Mouse (Mus musculus) WW6 (cell line): ENCODE results near the gene Rap1b.
A peak's percentile ranks its signal among the peaks of the same experiment; 100 is the strongest.
"Not testable (repeated sequence)": the region's sequence is repeated elsewhere in the genome, so short reads cannot be mapped to it uniquely, and the experiment has no call there.

Source experiments
- DNase-seq: peaks from one replicate; pipeline ENCODE4 v3.0.0-alpha.2; 2013; ENCODE audit warnings: low read depth, low spot score

Rap1b gene

GRCm38 (mm10) chr10:117845597-117846259, at the start of gene Rap1b:
TSS of gene Rap1b (minus strand) at chr10:117846035.
- DNase-seq = peak; percentile 58

GRCm38 (mm10) chr10:117895186-117895585, 49.4 kb upstream of the Rap1b start:
- DNase-seq = no peak

DNA sequence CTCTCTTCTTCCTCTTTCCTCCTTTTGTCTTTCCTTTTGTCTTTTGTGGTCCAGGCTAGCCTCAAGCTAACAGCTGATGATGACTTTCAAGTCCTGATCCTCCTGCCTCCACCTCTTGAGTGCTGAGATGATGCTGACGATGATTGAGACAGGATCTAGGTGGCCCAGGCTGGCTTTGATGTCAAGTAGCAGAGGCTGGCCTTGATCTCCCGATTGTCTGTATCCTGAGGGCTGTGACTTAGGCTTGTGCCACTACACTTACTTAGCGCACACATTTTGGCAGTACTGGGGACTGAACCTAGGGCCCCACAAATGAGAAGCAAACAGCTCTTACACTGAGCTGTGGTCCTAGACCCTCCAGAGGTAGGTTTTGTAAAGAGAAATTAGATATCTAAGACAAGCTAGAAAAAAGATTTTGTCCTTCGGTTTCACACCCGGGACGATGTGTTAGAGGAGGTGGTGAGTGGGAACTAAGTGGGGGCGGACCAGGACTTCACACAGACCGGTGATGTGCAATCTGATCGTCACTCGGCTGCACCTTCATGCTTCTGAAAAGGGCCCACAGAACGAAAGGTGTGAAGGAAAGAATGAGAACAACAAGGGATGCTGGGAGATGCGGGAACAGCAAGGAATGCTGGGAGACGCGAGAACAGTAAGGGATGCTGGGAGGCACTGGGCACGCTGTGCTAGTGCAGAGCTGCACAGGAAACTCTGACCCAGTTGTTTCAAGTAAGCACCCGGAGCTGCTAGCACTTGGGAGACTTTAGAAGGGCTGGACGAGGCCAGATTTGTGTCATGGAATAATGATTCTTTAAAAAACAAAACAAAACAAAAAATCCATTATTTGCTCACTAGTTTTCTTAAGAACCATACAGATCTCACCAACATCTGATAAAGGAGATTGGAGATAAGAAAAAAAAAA, 48.5 kb upstream of the Rap1b start:
- DNase-seq = no peak

DNA sequence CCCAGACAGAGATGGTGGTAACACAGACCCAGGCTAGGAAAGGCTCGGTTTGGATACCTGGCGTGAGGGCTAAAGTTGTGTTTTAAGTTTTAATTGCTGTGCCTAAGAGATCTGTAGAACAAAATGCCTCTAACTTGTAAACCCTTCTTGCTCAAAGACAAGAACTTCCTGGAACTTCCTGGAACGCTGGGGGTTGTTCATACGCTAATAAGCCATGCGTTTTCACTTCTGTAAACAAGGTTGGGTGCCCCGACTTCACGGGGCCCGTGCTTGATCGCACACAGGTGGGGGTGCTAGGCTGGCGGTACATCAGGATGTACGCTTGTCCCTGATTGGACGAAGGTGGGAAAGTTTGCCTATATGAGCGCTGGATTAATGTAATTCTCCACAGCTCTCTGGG, 47.3 kb upstream of the Rap1b start:
- DNase-seq = not testable (repeated sequence)

GRCm38 (mm10) chr10:117891327-117891726, 45.5 kb upstream of the Rap1b start:
- peak; percentile 55 for DNase-seq

- no peak for DNase-seq
Measured at GRCm38 (mm10) chr10:117888822-117889221, 43.0 kb upstream of the Rap1b start.

GRCm38 (mm10) chr10:117885358-117885757, 39.5 kb upstream of the Rap1b start:
- DNase-seq = no peak

DNA sequence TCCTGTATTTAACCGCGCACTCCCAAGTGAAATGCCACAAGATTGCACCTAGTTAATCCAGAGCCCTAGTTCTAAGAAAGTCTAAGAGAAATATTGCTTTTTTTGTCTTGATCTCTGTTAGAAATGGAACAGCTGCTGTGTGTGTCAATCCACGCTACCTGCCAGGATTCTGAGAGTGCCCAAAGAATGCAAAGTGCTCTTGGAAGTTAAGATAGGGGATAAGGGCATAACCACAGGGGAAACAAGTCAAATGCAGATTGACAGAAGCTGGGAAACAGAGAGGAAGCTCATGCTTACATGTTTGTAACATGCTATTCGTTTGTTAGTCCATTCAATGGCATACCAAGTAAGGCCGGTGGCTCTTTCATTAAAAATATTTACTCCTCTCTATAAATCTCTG, 38.9 kb upstream of the Rap1b start:
- no peak for DNase-seq

DNA sequence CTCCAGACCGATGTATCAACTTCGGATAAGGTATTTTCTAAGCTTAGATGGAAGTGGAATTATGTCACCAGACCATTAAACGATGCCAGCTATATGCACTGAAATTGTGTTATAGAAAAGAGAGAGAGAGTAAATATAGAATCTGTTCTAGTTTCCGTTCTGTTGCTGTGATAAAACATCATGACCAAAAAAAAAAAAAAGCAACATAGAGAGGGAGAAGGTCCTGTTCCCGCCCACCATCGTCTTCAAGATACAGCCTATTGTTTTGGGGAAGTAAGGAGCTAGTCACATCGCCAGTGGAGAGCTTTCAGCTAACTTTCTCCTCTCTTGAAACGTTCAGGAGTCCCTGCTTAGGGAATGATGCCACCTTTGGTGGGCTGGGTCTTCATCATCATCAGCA, 37.6 kb upstream of the Rap1b start:
- DNase-seq = no peak

GRCm38 (mm10) chr10:117878628-117879027, 32.8 kb upstream of the Rap1b start:
- DNase-seq = no peak

DNA sequence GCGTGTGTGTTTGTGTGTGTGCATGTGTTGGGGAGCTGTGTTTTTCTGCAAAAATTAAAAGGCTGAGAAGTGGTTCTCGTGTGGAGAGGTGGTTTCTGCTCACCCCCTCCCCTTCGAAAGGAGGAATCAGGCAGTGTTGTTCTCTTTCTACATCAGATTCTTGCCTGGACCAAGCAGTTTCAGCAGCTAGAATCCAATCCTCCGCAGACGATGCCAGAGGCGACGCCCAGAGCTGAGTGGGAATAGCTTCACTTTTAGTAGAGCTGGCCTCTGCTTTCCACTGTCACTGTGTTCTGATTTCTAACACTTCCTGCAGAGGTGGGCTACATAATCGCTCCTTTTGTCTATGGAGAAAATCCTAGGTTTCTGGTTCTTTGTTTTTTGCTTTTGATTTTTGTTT, 31.0 kb upstream of the Rap1b start:
- no peak for DNase-seq

DNA sequence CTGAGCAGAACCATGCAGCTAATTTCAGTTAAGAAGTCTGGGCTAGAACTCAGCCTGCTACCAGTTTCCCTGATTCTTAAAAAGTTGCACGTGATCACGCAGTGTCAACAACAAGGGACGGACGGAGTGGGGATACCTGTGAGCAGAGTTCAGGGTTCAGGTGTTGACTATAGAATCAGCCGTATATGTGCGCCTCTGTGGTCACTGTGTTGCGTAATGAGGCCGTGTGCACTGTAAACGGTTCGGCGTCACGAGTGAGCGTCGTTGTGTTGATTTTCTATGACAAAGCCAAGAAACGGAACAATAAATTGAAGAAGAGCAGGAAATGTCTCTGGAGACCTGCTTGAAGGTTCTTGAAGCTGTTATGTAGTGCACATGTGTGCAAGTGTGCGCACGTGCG, 30.6 kb upstream of the Rap1b start:
- no peak for DNase-seq

GRCm38 (mm10) chr10:117874936-117875335, 29.1 kb upstream of the Rap1b start:
- DNase-seq = no peak

DNA sequence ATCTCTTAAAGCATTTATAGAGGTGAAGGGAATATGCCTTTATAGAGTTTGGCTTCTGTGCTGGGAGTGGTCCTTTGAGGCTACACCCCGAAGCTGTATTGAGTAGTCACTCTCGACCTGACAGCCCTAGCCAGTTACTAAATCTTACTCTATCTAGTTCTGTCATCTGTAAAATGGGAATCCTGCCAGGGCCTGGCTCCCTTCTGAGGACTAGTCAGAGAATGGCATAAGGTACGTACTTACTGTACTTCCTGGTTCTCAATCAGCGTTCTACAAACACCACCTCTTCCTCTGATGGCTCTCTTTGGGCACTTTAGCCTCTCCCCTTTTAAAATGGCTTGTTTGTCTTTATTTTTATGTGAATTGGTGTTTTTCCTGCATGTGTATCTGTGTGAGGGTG, 28.1 kb upstream of the Rap1b start:
- DNase-seq = no peak

DNA sequence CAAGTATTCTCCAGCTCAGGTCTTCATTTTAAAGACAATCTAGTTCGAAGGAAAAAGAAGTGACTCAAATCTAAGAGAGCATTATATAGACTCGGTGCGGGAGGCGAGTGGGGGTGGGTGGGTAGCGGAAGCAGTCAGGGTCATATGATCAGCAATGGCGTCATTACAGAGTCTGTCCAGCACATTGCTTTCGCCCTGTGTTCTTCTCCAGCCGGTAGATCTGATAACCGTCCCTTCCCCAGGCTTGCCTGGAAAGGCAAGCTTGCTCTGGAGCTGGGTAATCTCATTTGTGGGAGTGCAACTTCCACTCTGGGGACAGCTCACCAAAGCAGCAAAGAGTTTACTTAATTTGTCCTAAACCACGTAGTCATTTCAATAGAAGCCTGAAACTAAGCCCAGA, 26.6 kb upstream of the Rap1b start:
- DNase-seq = no peak

DNA sequence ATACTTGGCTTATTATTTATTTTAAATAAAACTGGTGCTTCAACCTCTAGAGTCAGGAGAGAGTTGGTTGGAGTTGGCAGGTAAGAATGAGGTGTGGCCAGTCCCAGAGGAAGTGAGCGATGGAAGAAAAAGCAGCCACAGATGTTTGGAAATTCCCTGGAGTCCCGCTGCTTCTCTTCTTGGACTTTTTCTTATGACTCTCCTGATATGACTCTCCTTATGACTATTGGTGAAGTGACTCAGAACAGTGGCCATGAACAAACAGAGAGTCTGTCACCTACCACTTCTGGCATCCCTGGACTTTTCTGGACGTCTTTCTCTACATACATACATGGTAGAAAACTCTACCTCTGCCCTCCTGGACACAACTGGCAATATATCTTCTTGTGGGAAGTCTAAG, 21.5 kb upstream of the Rap1b start:
- no peak for DNase-seq

- DNase-seq = no peak
Measured at GRCm38 (mm10) chr10:117866641-117867040, 20.8 kb upstream of the Rap1b start.

DNA sequence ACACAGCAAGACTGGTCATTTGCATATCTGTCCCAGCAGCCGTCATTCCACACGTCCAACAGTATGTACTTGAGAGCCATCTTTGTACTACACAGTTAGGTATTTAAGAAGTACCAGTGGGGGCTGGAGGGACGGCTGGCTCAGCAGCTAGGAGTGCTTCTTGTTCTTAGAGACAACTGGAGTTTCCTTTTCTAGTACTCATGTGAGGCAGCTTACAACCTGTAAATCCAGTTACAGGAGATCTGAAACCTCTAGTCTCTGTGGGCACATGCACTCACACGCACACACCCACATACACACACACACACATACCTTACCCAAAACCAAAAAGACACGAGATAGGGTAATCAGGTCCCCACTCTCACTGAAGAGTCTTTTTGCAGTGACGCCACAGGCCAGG, 18.9 kb upstream of the Rap1b start:
- no peak for DNase-seq

GRCm38 (mm10) chr10:117864251-117864650, 18.4 kb upstream of the Rap1b start:
- DNase-seq = no peak

GRCm38 (mm10) chr10:117862014-117862580, 16.3 kb upstream of the Rap1b start:
- DNase-seq = peak; percentile 33

- DNase-seq = no peak
Measured at GRCm38 (mm10) chr10:117860958-117861357, 15.1 kb upstream of the Rap1b start.

DNA sequence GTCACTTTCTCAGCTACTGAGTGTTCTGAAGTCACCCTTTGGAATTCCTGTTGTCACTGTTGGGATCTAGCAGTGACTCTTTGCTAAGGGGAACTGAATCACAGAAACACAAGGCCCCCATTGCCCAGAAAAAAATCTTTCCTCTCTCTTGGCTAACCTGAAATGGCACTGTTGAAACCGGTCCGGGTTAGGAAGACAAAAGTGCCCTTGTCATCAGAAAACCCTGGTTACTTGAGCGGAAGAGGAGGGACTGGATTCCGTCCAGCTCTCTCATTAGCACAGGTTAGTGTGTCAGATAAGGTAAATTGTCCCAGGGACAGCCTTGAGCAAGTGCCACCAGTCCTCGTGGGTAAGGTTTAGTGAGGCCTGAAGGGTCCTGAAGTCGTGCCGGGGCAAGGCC, 14.5 kb upstream of the Rap1b start:
- DNase-seq = no peak

- no peak for DNase-seq
Measured at GRCm38 (mm10) chr10:117859800-117860199, 14.0 kb upstream of the Rap1b start.
